Mouse (Mus musculus) lung, postnatal 0 days (tissue): ENCODE results near the gene Abhd17b. TPM values are rescaled to one million over a fixed set of nuclear protein-coding genes. Genes with fewer than 3 reads are reported as not detected.

Source experiments
- ATAC-seq: fragments of 200-750 bp; cut with Nextera tagmentation; 2 replicates; pipeline ENCODE4 v1.8.0; 2017; ENCODE audit warnings: moderate library complexity
- DNase-seq: peaks from one replicate; pipeline ENCODE4 v3.0.0-alpha.2; 2016; ENCODE audit warnings: low spot score
- H3K27ac ChIP-seq: fragments of 300-500 bp; sonication (generic); 2 replicates; pipeline ENCODE4 v1.5.1; 2014; ENCODE audit warnings: antibody characterized with exemption, mild to moderate bottlenecking, low read length, mixed read lengths
- H3K27me3 ChIP-seq: fragments of 300-500 bp; sonication (generic); replicated peaks from 2 replicates; pipeline ENCODE4 v1.6.1; 2014; ENCODE audit warnings: low read length, mixed read lengths; ENCODE audit not compliant: insufficient read depth
- H3K36me3 ChIP-seq: fragments of 300-500 bp; sonication (generic); 2 replicates; pipeline ENCODE4 v1.6.1; 2014; ENCODE audit warnings: low read length, mixed read lengths; ENCODE audit not compliant: insufficient read depth
- H3K4me1 ChIP-seq: fragments of 300-500 bp; sonication (generic); 2 replicates; pipeline ENCODE4 v1.6.1; 2014; ENCODE audit warnings: antibody characterized with exemption, low read depth, low read length, mixed read lengths; ENCODE audit not compliant: insufficient read depth
- H3K4me2 ChIP-seq: fragments of 300-500 bp; sonication (generic); replicated peaks from 2 replicates; pipeline ENCODE4 v1.6.1; 2014; ENCODE audit warnings: low read depth, mild to moderate bottlenecking, low read length, moderate library complexity, mixed read lengths
- H3K4me3 ChIP-seq: fragments of 300-500 bp; sonication (generic); 2 replicates; pipeline ENCODE4 v1.5.1; 2014; ENCODE audit warnings: low read depth, low read length
- H3K9ac ChIP-seq: fragments of 300-500 bp; sonication (generic); replicated peaks from 2 replicates; pipeline ENCODE4 v1.6.1; 2014; ENCODE audit warnings: low read depth, mild to moderate bottlenecking
- H3K9me3 ChIP-seq: fragments of 300-500 bp; sonication (generic); 2 replicates; pipeline ENCODE4 v1.6.1; 2016; ENCODE audit warnings: low read length, mixed read lengths
- CTCF ChIP-seq: IDR thresholded peaks from 2 replicates; pipeline ENCODE4 v1.5.1; 2016; ENCODE audit warnings: antibody characterized with exemption, mild to moderate bottlenecking
- EP300 ChIP-seq: IDR thresholded peaks from 2 replicates; pipeline ENCODE4 v1.6.1; 2016; ENCODE audit warnings: antibody characterized with exemption, mild to moderate bottlenecking, control low read depth
- WGBS: fragments of 180-500 bp; shearing (Covaris S2); extraction: QIAGEN DNeasy Blood & Tissue Kit; methylation state at CpG from one replicate; pipeline ENCODE4 v1.1.7; 2014; 5-methylcytosine and 5-hydroxymethylcytosine counted together
- polyA plus RNA-seq: library from polyadenylated mRNA; unstranded; fragments of >200 nt; fragmentation: Nextera tagmentation; extraction: Ambion mirVana; gene quantifications from 2 replicates; pipeline ENCODE4 v1.2.1, GENCODE M21; 2015

The Abhd17b gene
- polyA plus RNA-seq, 1 experiment from 2014 or later: 49.8 TPM

- Histone ChIP-seq H3K4me2 (no peak overlapping the region), H3K27ac (no peak overlapping the region), H3K9ac (no peak overlapping the region), H3K4me3 (no peak overlapping the region), H3K27me3 (no peaks in the 10 kb centered on the region), H3K4me1 (no peaks in the 10 kb centered on the region), H3K9me3 (no peaks in the 10 kb centered on the region), H3K36me3 (no peaks in the 10 kb centered on the region)
- DNase-seq: peak; percentile 49
- WGBS: 29% methylated on average over 5 of the region's 5 CpGs
- ATAC-seq: no peak
- TF ChIP-seq EP300 (no peak), CTCF (peak; percentile 70)
These were observed 81.1 kb downstream of the Abhd17b start for GRCm38 (mm10) chr19:21734112-21734511.

Other genes starting within 250 kb of the Abhd17b start
- 1.7 and 2.0 TPM in 2 replicates for gene Gda, start 179.7 kb upstream of the Abhd17b start, polyA plus RNA-seq
- gene 1110059E24Rik, start 209 bp upstream of the Abhd17b start, polyA plus RNA-seq: 44.3 and 47.4 TPM in 2 replicates
- gene Cemip2, start 125.2 kb downstream of the Abhd17b start, polyA plus RNA-seq: 46.7 and 47.2 TPM in 2 replicates